Mouse (Mus musculus) midbrain, embryonic 10.5 days (tissue): ENCODE results near the gene Faap20. TPM values are rescaled to one million over a fixed set of nuclear protein-coding genes. Genes with fewer than 3 reads are reported as not detected.
"Not testable (repeated sequence)": the region's sequence is repeated elsewhere in the genome, so short reads cannot be mapped to it uniquely, and the experiment has no call there.

Source experiments
- DNase-seq: peaks from one replicate; pipeline ENCODE4 v3.0.0-alpha.2; 2017; ENCODE audit warnings: low spot score
- H3K27ac ChIP-seq: fragments of 300-500 bp; sonication (generic); replicated peaks from 2 replicates; pipeline ENCODE4 v1.5.1; 2016; ENCODE audit warnings: mild to moderate bottlenecking
- H3K27me3 ChIP-seq: fragments of 300-500 bp; sonication (generic); 2 replicates; pipeline ENCODE4 v1.6.1; 2016; ENCODE audit warnings: low read depth, mild to moderate bottlenecking; ENCODE audit not compliant: poor library complexity, severe bottlenecking
- H3K36me3 ChIP-seq: fragments of 300-500 bp; sonication (generic); 2 replicates; pipeline ENCODE4 v1.6.1; 2016; ENCODE audit warnings: mild to moderate bottlenecking, moderate library complexity
- H3K4me1 ChIP-seq: fragments of 300-500 bp; sonication (generic); 2 replicates; pipeline ENCODE4 v1.6.1; 2016
- H3K4me3 ChIP-seq: fragments of 300-500 bp; sonication (generic); 2 replicates; pipeline ENCODE4 v1.5.1; 2016; ENCODE audit warnings: mild to moderate bottlenecking, moderate library complexity
- H3K9me3 ChIP-seq: fragments of 300-500 bp; sonication (generic); replicated peaks from 2 replicates; pipeline ENCODE4 v1.6.1; 2016; ENCODE audit warnings: mild to moderate bottlenecking
- WGBS: fragments of 180-500 bp; shearing (Covaris S2); methylation state at CpG from one replicate; pipeline ENCODE4 v1.1.7; 2016; 5-methylcytosine and 5-hydroxymethylcytosine counted together
- polyA plus RNA-seq: library from polyadenylated mRNA; unstranded; fragments of >200 nt; fragmentation: Nextera tagmentation; extraction: Ambion mirVana; gene quantifications from 2 replicates; pipeline ENCODE4 v1.2.1, GENCODE M21; 2016

The Faap20 gene
- polyA plus RNA-seq, 1 experiment from 2014 or later, result 120 TPM

GRCm38 (mm10) chr4:155242292-155242691 is 7.3 kb upstream of the Faap20 start:
- Histone ChIP-seq H3K4me3 (no peak overlapping the region), H3K4me1 (peaks cover 12% of the 10 kb centered on the region; the same call in 1 of the 2 replicates)

DNA sequence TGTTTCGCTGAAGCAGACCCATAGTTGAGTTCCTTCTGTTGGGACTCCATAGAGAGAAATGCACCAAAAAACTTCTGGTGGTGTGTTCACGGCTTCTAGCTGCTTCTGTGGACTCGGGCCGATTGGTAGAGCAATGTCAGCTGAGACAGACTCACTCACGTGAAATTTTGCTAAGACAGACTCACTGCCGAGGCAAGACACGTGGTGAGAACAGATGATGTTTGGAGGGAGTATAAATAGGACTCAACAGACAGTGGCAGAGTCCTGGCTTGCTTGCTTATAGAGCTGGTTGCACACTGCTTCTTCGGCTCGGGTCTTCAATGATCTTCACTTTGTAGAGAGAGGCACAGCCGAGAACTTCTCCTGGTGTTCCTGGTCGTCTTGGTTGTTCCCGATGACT is 6.4 kb upstream of the Faap20 start:
- no peak overlapping the region for H3K4me3 ChIP-seq
- H3K36me3 ChIP-seq, result no peaks in the 10 kb centered on the region
- WGBS, result 91% methylated on average over 12 of the region's 12 CpGs
- DNase-seq, result no peak
- no peaks in the 10 kb centered on the region for H3K9me3 ChIP-seq
- H3K27me3 ChIP-seq, result no peaks in the 10 kb centered on the region; the same call in 1 of the 2 replicates
- H3K27ac ChIP-seq, result no peak overlapping the region
- H3K4me1 ChIP-seq, result peaks cover 12% of the 10 kb centered on the region; the same call in 1 of the 2 replicates

More at GRCm38 (mm10) chr4:155242292-155242691, 7.3 kb upstream of the Faap20 start:
- no peaks in the 10 kb centered on the region for H3K36me3 ChIP-seq
- H3K9me3 ChIP-seq, result no peaks in the 10 kb centered on the region
- DNase-seq, result no peak
- WGBS, result 90% methylated on average over 5 of the region's 5 CpGs
- H3K27ac ChIP-seq, result no peak overlapping the region
- no peaks in the 10 kb centered on the region; the same call in 1 of the 2 replicates for H3K27me3 ChIP-seq

- 72% methylated on average over 6 of the region's 6 CpGs for WGBS
- H3K4me3 ChIP-seq, result no peak overlapping the region
These were observed 3.7 kb upstream of the Faap20 start for GRCm38 (mm10) chr4:155245770-155246492.

GRCm38 (mm10) chr4:155246691-155247105 is 2.9 kb upstream of the Faap20 start:
- no peaks in the 10 kb centered on the region; the same call in 1 of the 2 replicates for H3K27me3 ChIP-seq
- H3K9me3 ChIP-seq, result no peaks in the 10 kb centered on the region
- WGBS, result 84% methylated on average over 12 of the region's 12 CpGs
- H3K4me1 ChIP-seq, result peaks cover 35% of the 10 kb centered on the region
- H3K27ac ChIP-seq, result peak overlapping the region; percentile 50
- no peak for DNase-seq
- H3K36me3 ChIP-seq, result 0 out of 2 replicates have a peak, but pooled peaks cover under 1% of the 10 kb centered on the region
- H3K4me3 ChIP-seq, result no peak overlapping the region

More at GRCm38 (mm10) chr4:155245770-155246492, 3.7 kb upstream of the Faap20 start:
- H3K27me3 ChIP-seq, result no peaks in the 10 kb centered on the region; the same call in 1 of the 2 replicates
- no peaks in the 10 kb centered on the region for H3K36me3 ChIP-seq
- no peak overlapping the region; the same call in 1 of the 2 replicates for H3K27ac ChIP-seq
- no peak for DNase-seq
- no peaks in the 10 kb centered on the region for H3K9me3 ChIP-seq
- peaks cover 27% of the 10 kb centered on the region for H3K4me1 ChIP-seq

GRCm38 (mm10) chr4:155248054-155248453 is 1.5 kb upstream of the Faap20 start:
- not testable (repeated sequence) for H3K9me3 ChIP-seq, H3K36me3 ChIP-seq, H3K27me3 ChIP-seq, H3K4me3 ChIP-seq, DNase-seq, H3K27ac ChIP-seq
- H3K4me1 ChIP-seq, result peaks cover 45% of the 10 kb centered on the region
- WGBS, result 94% methylated on average over 3 of the region's 3 CpGs

DNA sequence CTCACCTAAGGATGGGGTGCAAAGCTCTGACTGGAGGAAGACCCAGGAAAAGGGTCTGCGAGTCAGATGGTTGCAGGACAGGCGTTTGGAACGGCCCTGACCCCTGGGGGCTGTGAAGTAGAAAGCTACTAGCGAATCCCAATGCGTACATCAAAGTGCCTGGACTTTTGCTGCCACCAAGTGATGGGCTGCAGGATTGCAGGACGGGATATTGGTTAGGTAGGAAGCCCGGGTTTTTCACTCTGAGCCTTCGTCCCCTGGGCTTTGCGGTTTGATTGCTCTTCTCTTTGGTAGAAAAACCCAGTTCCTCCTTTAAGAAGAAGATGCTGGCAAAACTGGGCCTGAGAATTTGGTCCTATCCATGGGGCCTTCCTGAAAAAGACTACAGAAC is 350 bp upstream of the Faap20 start:
- Histone ChIP-seq H3K27ac (peak overlapping the region; percentile 96), H3K27me3 (no peaks in the 10 kb centered on the region), H3K9me3 (no peaks in the 10 kb centered on the region), H3K36me3 (peaks cover 20% of the 10 kb centered on the region), H3K4me1 (peaks cover 45% of the 10 kb centered on the region), H3K4me3 (peak overlapping the region; percentile 65)
- WGBS, result under 1% methylated on average over 9 of the region's 9 CpGs
- DNase-seq, result peak; percentile 94

- 12% methylated on average over 23 of the region's 23 CpGs for WGBS
These were observed 937 bp downstream of the Faap20 start for GRCm38 (mm10) chr4:155250361-155251117.

DNA sequence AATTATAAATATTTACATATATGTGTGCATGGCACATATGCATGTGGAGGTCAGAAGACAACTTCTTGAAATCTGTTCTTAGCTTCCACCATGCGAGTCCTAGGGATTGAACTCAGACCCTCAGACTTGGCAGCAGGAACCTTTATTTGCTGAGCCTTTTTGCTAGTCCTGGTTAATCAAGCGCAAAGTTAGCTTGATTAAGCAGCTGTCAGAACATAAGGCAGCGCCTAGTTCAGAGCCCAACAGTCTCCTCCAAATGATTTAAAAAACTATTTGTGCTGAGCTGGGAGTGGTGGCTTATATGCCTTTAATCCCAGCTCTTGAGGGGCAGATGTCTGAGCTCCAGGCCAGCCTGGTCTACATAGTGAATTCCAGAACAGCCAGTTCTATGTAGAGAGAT is 1.5 kb downstream of the Faap20 start:
- WGBS, result 75% methylated on average over 3 of the region's 3 CpGs
- Histone ChIP-seq H3K27ac (peak overlapping the region; percentile 96; the same call in 1 of the 2 replicates), H3K36me3 (peaks cover 31% of the 10 kb centered on the region), H3K4me3 (peak overlapping the region; percentile 65), H3K4me1 (peaks cover 43% of the 10 kb centered on the region), H3K27me3 (no peaks in the 10 kb centered on the region), H3K9me3 (no peaks in the 10 kb centered on the region)
- DNase-seq, result no peak

More at GRCm38 (mm10) chr4:155250361-155251117, 937 bp downstream of the Faap20 start:
- DNase-seq, result no peak
- Histone ChIP-seq H3K27ac (peak overlapping the region; percentile 96), H3K4me1 (peaks cover 45% of the 10 kb centered on the region), H3K9me3 (no peaks in the 10 kb centered on the region), H3K36me3 (peaks cover 25% of the 10 kb centered on the region), H3K27me3 (no peaks in the 10 kb centered on the region), H3K4me3 (peak overlapping the region; percentile 65)

- Histone ChIP-seq H3K4me1 (peaks cover 36% of the 10 kb centered on the region), H3K27ac (no peak overlapping the region), H3K36me3 (peaks cover 42% of the 10 kb centered on the region), H3K4me3 (no peak overlapping the region), H3K9me3 (no peaks in the 10 kb centered on the region), H3K27me3 (no peaks in the 10 kb centered on the region)
- 91% methylated on average over 6 of the region's 6 CpGs for WGBS
- DNase-seq, result no peak
These were observed 2.7 kb downstream of the Faap20 start for GRCm38 (mm10) chr4:155252253-155252652.

GRCm38 (mm10) chr4:155264521-155265321 is 15.1 kb downstream of the Faap20 start:
- H3K27me3 ChIP-seq, result no peaks in the 10 kb centered on the region
- peaks cover 9% of the 10 kb centered on the region; the same call in 1 of the 2 replicates for H3K4me1 ChIP-seq
- no peaks in the 10 kb centered on the region for H3K9me3 ChIP-seq
- no peak for DNase-seq
- H3K27ac ChIP-seq, result no peak overlapping the region
- no peak overlapping the region for H3K4me3 ChIP-seq
- 84% methylated on average over 3 of the region's 3 CpGs for WGBS
- H3K36me3 ChIP-seq, result peaks cover 13% of the 10 kb centered on the region

GRCm38 (mm10) chr4:155267047-155267543 is 17.5 kb downstream of the Faap20 start:
- H3K4me3 ChIP-seq, result no peak overlapping the region

More at GRCm38 (mm10) chr4:155267047-155267543, 17.5 kb downstream of the Faap20 start:
- Histone ChIP-seq H3K9me3 (no peaks in the 10 kb centered on the region), H3K4me1 (peaks cover 9% of the 10 kb centered on the region; the same call in 1 of the 2 replicates), H3K27me3 (no peaks in the 10 kb centered on the region), H3K27ac (no peak overlapping the region), H3K36me3 (0 out of 2 replicates have a peak, but pooled peaks cover 2% of the 10 kb centered on the region)
- DNase-seq, result no peak
- WGBS, result 86% methylated on average over 7 of the region's 7 CpGs
